Mouse (Mus musculus): Measurements from ENCODE around the gene Mat2a. TPM values are rescaled to one million over a fixed set of nuclear protein-coding genes. Genes with fewer than 3 reads are reported as not detected.
"Not testable (repeated sequence)": the region's sequence is repeated elsewhere in the genome, so short reads cannot be mapped to it uniquely, and the experiment has no call there.

The Mat2a gene
- total RNA-seq, 2 experiments from 2014 or later: 97.2 to 98.0 TPM

DNA sequence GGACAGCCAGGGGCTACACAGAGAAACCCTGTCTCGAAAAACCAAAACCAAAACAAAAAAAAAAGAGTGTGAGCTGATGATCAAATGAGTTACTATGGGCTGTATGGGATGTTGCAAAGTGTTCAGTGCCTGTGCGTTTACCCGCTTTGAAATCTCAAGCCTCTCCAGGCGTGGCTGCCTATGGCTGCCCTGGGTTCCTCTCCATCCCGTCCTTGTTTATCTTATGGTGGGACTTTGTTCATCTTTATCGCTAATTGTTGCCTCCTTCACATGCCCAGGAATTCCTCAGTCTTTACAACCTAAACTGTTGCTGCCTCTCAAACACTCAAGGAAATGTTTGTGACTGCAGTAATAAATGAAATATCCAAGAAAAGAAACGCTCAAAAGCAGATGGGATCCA, 19.1 kb upstream of the Mat2a start:
- DNase-seq (ENCODE audit: low spot score): no peak

DNA sequence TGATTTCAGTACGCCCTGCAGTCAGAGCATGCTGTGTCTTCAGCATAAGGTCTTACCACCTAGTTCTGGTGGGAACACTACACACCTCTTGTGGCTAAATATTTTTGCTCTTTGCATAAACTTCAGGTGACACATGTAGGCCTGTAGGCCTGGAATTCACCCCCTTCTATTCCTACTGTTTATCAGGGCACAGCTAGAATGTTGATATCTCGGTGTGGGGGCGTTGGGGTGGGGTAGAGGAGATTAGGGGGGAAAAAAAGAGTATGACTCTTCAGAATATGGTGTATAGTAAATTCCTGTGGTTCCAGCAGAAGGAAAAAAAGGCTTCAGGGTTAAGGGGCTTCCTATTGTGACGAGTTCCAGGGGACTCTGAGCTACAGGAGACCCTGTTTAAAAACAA, 17.2 kb upstream of the Mat2a start:
- no peak for DNase-seq (ENCODE audit: low spot score)

DNA sequence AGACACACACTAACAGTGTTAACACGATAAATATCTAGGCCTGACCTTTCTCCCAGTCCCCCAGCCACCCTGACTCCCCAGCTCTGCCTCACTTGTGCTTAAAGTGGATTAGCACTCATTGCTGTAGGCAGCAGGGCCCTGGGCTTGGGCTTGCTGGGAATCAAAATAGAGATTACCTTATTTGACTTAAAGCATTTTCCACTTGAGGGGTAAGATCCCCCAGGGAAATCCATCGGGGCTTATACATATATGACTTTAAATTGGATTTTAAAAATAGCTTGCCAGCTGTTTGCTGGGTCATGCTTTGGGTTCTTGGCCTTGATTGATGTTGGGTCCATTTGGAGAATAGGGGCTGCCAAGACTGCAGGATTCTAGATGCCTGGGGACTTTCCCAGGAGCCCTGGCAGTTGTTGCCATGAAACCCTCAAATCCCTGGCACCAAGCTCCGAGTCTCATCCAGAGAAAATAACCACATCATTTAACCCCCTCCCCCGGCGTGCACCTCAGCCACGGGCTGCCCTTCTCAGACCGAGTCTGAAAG, 15.5 kb upstream of the Mat2a start:
- DNase-seq (ENCODE audit: low spot score): peak; percentile 33

DNA sequence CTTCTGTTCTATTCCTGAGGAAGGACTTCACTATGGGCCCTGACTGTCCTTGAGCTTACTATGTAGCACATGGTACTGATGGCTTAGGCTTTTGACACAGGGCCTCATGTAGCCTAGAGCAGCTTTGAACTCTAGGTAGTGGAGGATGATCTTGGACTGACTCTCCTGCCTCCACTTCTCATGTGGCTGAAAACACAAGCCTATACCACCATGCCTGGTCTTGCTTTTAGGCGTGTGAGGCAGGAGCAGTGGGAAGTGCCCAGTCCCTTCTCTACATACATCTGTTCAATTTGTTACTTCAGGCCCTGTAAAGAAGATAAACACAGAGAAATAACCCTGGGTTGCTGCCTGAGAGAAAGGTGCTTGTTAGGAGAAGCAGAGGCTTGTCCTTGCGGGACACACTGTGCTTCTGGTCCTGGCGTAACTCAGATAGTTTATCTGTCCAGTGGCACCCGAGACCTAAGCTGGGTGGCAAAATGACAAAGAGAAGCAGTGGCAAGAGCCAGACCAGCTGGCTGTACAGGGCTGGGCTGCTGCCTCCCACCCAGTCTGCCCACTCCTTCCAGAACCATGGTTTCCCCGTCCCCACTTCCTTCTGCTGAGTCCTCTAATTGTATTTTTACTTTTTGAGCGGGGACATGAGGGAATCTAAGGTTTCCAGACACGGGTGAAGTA, 14.9 kb upstream of the Mat2a start:
- DNase-seq (ENCODE audit: low spot score): peak; percentile 63

DNA sequence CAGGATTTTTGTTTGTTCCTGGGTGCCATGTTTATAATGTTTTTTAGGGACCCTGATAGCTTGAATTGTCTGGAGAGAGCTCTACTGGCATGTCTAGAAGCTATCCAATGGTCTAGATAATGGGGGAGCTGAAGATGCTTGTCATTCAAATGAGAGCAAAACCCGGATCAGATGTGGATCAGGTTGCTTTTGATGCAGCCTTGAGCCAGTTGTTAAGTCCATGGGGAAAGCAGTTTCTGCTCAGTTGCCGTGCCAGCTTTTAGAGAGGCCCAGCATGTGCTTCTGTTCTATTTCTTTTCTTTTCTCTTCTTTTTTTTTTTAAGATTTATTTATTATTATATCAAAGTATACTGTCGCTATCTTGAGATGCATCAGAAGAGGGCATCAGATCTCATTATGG, 14.2 kb upstream of the Mat2a start:
- no peak for DNase-seq (ENCODE audit: low spot score)

DNA sequence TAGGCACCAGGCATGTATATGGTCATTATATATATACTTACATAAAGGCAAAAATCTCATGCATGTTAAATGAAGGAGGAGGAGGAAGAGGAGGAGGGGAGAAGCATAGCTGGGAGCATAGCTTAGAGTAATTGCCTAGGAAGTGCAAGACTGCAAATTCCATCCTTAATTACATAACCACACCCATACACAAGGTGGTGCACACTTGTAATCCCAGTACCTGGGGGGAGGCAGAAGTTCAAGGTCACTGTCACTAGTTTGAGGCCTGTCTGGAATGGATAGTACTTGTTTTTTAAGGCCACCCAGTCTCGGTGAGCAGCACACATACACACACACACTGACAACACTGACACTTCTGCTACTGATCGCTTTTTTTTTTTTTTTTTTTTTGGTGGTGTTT, 13.0 kb upstream of the Mat2a start:
- DNase-seq (ENCODE audit: low spot score): no peak

DNA sequence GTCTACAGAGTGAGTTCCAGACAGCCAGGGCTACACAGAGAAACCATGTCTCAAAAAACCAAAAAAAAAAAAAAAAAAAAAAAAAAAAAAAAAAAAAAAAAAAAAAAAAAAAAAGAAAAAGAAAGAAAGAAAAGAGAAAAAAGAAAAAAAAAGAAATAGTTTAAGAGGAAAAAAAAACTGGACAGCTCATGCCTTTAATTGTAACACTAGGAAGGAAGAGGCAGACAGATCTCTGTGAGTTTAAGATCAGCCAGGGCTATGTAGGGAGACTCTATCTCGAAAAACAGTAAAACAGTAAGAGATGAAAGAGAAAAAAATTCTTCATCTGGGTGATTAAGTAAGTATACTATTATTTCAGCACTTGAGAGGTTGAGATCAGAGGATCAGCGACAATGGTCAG, 12.4 kb upstream of the Mat2a start:
- DNase-seq (ENCODE audit: low spot score): not testable (repeated sequence)

DNA sequence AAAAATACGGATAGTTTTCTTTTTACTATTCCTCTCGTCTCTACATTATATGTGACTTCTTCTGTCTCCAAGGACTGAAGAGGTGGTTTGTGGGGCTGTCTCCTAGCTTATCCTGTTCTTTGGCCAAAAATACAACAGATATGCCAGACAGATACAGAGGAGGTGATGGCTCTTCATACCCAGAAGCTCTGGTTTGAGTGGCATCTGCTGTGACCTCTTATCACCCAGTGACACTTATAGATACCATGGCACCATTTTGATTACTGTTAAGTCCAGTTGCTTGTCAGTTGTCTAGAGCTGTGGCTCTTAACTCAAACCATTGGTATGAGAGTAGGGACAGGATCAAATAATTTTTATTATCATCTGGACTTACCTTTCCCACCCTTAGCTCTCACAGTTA, 8.1 kb upstream of the Mat2a start:
- no peak for DNase-seq (ENCODE audit: low spot score)

DNA sequence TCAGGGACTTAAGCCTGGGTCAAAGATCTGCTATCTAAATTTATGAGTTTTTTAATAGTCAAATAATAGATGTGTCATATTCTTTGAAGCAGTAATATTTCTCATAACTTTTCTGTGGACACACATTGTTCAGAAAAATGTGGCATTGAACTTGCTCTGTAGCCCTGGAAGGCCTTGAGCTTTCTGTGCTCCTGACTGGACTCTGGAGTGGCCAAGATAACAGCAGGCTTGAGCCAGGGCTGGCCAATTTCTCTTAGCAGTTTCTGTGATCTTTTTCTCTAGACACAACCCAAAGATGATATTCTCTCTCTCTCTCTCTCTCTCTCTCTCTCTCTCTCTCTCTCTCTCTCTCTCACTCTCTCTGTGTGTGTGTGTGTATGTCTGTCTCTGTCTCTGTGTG, 5.7 kb upstream of the Mat2a start:
- no peak for DNase-seq (ENCODE audit: low spot score)

DNA sequence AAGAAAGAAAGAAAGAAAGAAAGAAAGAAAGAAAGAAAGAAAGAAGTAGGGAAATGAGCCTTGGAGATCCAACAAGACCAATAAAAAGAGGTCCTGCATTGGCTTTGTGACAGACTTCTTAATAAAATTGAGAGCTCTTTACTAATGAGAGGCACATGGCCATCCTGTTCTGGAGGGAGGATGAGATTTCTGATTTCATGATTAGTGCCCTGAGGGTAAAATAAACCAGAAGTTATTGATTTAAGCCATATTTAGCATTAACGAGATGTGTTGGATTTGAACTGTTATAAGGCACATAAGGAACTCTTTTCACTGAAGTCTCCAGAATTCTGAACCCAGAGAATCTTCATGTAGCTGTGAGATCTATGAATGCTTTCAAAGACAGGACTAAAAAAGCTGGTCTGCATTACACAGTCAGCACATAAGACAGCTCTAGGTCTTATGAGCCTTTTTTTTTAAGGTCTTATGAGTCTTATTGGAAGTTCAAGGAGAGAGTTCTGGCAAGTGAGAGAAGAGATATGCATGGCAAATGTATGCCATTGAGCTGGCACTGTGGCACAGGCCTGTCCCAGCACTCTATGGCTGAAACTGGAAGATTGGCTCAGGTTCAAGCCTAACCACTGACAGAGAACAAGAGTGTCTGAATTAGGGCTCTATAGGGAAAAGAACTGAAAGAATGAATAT, 3.7 kb upstream of the Mat2a start:
- no peak for DNase-seq (ENCODE audit: low spot score)

DNA sequence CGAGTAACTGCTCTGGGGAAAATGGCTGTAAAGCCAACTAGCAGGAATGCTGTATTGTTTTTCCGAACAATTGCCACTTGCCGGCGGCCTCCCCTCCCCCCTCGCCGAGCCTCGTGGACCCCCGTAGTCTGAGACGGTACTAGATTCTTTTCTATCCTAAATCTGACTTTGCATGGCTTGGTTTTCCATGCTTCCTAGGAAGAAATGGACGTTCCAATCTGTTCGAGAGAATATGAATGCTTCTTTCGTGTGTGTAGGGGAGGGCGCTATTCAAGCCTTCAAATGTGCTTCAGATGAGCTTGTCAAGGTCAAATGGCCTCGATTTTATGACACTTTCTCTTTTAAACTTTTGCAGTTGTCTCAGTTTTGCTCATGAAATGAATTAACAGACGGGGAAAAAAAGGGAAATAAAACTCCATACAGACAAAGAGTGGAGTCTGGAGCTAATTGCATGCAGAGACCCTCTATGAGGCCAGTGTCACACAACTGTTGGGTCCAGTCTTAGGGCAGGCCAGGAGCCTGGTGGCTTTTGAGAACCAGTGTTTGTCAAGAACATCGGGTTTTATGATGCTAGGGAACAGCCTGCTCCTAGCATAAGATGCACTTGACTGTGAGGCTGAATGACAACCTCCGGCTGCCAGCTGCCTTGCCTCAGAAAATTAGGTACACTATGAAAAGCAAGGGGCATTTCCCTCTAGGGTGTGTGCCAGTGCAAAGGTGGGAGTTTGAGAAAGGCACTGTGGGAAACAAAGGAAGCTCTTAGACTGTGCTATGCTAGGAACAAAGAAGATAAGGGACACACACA, 1.0 kb upstream of the Mat2a start:
- DNase-seq (ENCODE audit: low spot score): no peak

DNA sequence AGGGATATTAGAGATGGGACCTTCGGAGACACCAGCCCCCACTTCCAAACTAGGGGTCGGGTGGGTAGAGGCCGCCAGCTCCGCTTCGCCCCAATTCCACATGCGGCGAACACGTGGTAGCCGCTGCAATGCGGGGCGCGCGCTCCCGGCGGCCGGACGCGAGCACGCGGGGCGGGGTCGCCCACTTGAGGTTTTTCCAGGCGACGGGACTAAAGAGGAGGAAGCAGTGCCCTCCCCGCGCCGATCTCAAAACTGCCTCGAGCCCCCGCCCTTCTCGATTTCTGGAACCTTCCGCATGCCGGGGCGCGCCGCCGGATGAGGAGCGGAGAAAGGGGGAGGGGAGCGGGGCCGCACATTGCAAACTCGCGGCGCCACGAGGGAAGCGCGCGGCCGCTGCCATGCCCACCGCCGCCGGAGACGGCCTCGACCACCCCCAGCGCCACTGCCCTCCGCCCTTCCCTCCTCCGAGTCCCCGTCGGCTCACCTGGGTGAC, 450 bp downstream of the Mat2a start:
- DNase-seq (ENCODE audit: low spot score): peak; percentile 93

DNA sequence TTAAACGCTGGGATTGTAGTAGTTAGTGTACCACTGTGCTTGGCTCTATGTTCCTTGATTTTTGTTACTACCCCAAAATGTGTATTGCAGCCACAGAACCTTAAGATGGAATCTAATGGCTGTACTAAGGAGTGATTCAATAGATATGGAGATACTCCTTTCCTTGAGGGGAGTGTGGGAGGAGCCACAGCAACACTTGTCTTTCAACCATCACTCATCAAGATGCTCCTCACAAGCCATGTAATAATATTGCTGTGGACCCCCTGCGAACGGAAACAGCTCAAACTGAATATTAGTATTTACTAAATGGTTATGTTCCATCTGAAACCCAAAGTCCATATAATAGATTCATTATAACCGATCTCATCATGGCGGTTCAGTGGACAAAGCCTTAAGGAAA, 1.1 kb downstream of the Mat2a start:
- no peak for DNase-seq (ENCODE audit: low spot score)

DNA sequence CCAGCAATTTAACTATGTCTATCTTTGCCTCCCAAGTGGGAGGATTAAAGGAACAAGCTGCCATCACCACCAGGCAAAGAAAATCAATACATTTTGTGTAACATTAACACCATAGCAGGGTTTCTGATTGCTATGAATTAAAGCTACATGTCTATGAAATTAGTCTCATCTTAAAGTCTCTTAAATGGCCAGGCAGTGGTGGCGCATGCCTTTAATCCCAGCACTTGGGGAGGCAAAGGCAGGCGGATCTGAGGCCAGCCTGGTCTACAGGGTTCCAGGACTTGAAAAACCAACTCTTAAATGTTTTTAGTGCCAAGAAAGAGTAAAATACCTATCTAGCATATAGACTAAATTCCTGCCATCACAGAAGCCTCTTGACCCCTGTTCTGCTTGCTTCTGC, 7.2 kb downstream of the Mat2a start:
- no peak for DNase-seq (ENCODE audit: low spot score)

DNA sequence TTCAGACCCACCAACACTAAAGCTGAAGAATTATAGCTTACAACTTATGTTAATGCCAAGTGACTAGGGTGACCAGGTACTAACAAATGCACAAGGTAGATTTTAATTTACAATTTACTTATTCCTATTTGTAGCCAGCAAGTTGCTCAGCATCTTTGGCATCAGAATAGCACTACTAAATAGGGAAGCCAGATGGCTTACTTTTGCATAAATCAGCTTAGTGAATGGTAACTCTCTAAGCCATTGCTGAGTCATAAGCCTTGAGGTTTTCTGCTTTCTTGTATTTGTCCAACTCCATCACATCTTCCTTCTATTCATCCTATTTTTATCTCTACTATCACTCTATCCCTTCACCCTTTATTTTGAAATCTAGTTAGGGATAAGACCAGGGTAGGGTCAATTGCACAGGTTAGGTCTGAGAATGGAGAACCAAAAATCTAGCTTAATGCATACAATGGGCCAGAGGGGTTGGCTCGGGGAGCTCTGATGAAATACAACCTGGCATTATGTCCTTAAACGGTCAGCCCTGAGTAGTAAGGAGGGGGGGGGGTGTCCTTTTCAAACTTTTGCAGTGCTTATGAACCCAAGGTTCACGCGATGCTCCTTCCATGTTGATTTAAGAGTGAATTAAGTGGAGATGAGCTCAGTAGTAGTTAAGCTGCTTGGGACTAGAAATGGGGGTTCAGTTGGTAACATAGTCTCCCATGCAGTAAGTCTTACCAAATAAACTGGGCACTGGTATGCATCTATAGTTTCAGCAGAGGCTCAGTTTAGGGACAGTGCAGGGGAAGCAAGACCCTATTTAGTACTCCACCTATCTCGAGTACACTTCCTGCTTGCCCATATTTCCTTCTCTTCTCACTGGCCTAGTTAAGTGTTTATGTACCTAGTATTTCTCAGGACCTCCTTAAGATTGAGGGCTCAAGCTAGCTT, 8.1 kb downstream of the Mat2a start:
- DNase-seq (ENCODE audit: low spot score): no peak

DNA sequence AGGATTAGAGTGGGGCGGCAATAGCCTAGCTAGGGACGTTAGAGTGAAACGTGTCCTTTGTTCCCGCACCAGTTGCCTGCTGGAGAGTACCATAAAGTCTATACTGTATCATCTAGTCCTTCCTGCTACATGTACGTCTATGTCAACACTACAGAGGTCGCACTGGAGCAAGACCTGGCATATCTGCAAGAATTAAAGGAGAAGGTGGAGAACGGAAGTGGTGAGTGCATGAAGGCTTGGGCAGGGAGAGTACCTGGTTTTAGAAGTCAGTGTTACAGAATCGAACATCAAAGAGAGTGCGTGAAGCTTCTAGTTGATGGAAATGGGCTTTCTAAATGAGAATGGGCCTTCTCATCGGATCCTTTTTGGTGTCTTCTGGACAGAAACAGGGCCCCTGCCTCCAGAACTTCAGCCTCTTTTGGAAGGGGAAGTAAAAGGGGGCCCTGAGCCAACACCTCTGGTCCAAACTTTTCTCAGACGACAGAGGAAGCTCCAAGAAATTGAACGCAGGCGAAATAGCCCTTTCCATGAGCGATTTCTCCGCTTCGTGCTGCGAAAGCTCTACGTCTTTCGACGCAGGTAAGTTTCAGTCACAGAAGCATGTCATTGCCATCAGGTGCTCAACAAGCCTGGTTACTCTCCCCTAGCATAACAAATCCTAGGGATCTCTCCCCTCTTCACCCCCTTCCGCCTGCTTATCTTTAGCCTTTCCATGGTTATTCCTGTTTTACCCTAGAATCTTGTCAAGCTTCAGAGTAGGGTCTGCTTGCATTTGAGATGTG, 10.1 kb downstream of the Mat2a start:
- no peak for DNase-seq (ENCODE audit: low spot score)

DNA sequence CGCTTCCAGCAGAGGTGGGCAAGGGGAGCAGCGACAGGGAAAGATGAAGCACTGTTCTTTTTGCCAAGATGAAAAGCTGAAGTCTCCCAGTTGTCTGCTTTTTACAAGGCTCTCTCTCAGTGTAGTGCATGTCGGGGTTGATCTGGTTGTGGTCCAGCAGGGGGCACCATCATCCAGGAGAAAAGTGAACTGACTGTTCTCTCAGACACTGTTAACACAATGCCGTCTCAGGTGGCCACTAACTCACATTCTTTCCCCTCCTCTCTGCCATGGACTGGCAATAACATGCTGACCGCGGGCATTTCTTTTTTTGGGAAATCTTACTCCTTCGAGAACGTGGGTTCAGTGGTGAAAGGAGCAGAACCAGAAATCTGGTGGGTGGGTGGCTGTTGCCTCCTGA, 11.3 kb downstream of the Mat2a start:
- peak; percentile 81 for DNase-seq (ENCODE audit: low spot score)

DNA sequence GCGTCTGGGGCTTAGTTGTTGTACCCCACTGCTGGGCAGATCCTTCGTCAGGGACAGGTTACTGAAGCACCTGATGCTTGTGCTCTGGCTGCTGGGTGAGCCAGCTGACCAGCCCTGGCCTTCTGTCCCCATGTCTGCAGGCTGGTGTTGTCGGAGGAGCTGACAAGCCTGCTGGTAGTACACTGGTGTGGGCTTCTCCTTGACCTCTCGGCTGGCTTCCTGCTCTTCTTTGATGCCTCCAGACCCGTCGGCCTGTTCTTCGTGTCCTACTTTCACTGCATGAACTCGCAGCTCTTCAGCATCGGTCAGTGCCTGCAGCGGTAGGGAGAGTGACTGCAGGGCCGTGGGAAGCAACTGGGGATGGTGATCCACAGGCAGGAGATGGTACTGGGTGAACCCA, 13.7 kb downstream of the Mat2a start:
- no peak for DNase-seq (ENCODE audit: low spot score)

DNA sequence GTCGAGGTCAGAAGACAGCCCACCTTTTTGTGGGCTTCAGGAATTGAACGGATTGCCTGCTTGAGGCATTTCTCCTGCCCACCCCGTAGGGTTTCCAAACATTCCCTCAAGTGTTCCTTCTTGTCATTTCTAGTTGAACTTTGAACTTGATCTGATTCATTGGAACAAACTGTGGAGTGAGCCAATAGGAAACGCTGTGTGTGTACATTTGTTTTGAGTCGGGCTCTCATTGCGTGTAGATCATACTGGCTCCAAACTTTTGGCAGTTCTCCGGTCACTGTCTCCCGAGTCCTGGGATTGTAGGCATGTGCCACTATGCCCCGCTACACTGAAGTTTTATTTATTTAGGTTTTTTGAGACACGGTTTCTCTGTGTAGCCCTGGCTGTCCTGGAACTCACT, 18.5 kb downstream of the Mat2a start:
- DNase-seq (ENCODE audit: low spot score): no peak

DNA sequence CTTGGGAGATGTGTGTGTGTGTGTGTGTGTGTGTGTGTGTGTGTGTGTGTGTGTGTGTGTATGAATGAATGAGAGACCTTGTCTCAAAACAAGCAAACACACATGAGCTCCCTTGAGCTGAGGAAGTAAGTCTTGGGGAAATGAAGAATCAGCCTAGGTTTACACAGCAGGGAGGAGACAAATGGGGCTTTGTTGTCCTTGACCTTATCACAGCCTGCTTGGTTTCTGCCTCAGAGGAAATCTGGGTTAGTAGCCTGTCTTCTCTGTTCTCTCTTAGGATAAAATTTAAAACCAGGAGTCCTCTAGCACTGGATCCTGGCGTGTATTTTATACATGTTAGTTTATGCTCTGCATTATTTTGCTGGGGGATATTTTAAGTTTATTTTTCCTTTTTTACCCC, 19.6 kb downstream of the Mat2a start:
- no peak for DNase-seq (ENCODE audit: low spot score)
